Mouse (Mus musculus) liver, postnatal 0 days (tissue): ENCODE results near the gene Ndufb3.

ENCODE experiments used
- CTCF ChIP-seq: sonication (generic); IDR thresholded peaks from 2 replicates; pipeline ENCODE4 v1.5.1; 2016; ENCODE audit warnings: antibody characterized with exemption, low read depth
- EP300 ChIP-seq: IDR thresholded peaks from 2 replicates; pipeline ENCODE4 v1.6.1; 2016; ENCODE audit warnings: antibody characterized with exemption, low read depth, mild to moderate bottlenecking

DNA sequence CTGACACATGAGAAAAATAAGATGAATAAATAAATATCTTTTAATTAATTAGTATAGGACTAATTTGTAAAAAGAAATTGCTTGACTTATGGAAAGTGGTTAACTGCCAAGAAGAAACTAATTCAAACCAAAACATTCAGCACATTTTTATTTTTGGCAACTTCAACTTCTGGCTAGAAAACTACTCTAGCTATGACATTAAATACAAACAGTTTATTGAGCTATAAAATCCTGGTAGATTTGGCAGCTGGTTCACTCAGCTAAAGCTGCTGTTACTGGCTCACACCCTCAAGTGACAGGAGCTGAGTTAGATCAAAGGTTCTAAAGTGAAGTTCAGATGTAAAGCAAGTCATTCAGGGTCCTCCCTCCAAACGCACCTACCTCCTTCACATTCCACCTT lies 3.6 kb upstream of the Ndufb3 start:
- no peak for TF ChIP-seq CTCF
- no peak for TF ChIP-seq EP300
